Mouse (Mus musculus): ENCODE data around the gene Ints4.

Gene Ints4

DNA sequence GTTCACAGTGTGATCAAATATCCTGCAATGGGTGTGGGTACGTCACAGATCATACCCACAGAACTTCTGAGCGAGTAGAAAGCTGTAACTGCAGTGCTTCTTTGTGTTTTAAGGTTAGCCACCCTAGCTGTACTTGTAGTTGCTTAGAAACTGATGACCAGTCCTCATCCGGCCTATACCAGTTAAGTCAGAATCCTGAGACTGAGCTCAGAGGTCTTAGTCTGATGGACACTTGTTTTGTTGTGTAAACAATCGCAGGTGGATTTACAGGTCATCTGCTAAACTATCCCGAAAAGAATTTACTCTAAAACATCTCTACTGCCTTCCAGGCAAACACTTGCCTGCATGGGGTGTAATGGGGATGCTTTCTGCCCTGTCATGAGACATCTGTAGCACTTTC, 55.8 kb downstream of the Ints4 start:
- in situ Hi-C loops (cut with MboI) = no loop called here

- in situ Hi-C loops (cut with MboI) = no loop called here
Measured at GRCm38 (mm10) chr7:97546462-97546861, 65.7 kb downstream of the Ints4 start.

DNA sequence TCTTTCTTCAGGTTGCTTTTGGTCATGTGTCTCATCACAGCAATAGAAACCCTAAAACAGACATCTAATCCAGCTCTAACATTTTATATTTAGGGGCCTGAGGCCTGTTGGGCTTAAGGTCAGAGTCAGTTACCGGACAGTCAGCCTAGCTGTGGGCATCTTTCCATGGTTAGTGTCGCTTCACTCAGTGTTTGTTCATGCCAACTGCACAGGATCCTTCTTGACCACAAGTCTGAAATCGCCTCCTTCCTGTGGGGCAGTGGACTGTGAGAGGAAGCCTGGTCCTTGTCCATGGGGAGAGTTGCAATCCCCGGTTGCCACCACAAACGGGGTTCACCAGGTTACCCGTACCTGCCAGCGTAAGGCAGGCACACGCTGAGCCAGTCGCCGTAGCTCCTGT, 68.5 kb downstream of the Ints4 start:
- in situ Hi-C loops (cut with MboI) = no loop called here

GRCm38 (mm10) chr7:97550673-97551072, 69.9 kb downstream of the Ints4 start:
- in situ Hi-C loops (cut with MboI) = no loop called here

DNA sequence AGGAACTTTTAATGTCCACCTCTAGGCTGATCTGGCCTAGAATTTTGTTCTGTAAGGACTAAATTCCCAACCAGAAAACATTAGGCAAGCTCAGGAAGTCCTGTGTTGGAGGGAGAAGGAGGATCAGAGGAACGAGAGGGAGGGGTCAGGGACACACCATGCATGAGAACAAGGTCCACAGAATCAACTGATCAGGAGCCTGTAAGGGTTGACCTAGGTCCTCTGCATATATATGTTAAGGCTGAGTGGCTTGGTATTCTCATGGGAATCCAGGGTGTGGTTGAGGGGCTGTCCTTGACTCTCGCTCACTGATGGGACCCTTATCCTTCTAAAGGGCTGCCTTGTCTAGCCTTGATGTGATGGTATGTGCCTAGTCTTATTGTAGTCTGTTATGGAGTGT, 82.8 kb downstream of the Ints4 start:
- in situ Hi-C loops (cut with MboI) = no loop called here

DNA sequence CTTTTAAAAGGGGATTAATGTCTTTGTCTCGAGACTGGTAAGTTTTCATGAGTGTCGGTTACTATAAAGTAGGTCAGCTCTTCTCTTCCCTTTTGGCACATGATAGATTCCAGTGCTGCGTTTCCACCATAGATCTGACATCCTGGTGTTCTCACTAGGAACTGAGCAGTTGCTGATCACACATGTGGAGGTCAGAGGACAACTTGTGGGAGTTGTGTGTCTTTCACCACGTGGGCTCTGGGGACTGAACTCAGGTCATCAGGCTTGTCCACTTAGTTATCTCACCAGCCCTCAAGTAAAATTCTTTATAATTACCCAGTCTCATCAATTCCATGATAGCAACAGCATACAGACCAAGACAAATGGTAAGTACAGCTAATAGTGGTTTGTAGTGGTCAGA, 88.6 kb downstream of the Ints4 start:
- in situ Hi-C loops (cut with MboI) = no loop called here

GRCm38 (mm10) chr7:97570389-97570788, 89.6 kb downstream of the Ints4 start:
- in situ Hi-C loops (cut with MboI) = no loop called here

DNA sequence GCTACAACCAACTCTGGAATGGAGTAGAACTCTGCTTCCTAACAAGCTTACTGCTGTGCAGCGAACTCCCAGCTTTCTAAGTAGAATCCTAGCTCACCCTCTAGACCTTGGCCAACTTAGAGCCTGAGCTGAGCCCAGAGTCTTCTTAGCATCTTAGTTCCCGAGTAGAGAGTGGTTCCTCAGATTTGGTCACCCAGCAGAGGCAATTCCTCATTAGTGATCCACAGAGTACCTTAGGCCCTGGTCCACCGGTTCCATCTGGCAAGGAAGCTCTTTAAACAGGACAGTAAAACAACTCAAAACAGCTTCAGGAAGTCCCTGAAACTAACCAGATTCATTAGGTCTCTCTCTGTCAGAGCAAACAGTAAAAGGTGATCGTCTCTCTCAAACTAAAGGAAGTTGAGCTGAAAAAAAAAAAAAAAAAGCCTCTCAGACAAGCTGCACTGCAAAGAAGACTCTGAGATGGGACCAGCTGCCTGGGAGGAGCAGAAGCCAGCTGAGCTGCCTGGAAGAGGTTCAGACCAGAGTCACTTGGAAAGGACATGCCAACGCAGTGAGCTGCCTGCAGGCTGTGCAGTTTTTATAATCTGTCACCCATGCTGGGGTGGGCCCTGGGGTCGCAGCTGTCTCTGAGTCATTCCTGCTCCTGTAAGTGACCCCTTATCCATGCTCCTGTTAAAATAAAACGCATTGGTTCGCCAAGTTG, 97.8 kb downstream of the Ints4 start:
- in situ Hi-C loops (cut with MboI) = no loop called here

GRCm38 (mm10) chr7:97579067-97579975, 98.6 kb downstream of the Ints4 start, which contains the start of the genes Aamdc and Rsf1:
Aamdc (minus strand) TSS chr7:97579497.
Rsf1 (plus strand) TSS chr7:97579889.
- in situ Hi-C loops (cut with MboI) = no loop called here

GRCm38 (mm10) chr7:97579976-97580842, 99.5 kb downstream of the Ints4 start:
- in situ Hi-C loops (cut with MboI) = no loop called here

GRCm38 (mm10) chr7:97580843-97581214, 100.1 kb downstream of the Ints4 start:
- in situ Hi-C loops (cut with MboI) = no loop called here

DNA sequence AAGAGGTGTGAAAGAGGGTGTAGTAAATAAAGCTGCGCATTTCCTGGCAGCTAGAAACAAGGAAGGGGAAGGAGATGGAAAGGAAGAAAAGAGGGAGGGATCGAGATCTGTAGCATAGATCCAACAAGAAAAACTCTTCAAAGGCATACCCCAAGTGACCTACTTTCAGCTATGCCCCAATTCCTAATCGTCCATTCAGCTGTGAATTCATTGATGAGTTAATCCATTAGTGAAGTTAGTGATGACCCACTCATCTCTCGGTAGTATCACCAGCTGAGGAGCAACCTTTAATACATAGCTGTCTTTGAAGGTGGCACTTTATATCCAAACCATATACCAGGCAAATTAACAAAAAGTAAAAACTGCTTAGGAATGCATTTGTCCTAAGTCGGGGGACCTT, 107.8 kb downstream of the Ints4 start:
- in situ Hi-C loops (cut with MboI) = no loop called here

GRCm38 (mm10) chr7:97590488-97590887, 109.7 kb downstream of the Ints4 start:
- in situ Hi-C loops (cut with MboI) = no loop called here
